Mouse (Mus musculus) kidney, postnatal 0 days (tissue): ENCODE results near the gene Map4k5. TPM values are rescaled to one million over a fixed set of nuclear protein-coding genes. Genes with fewer than 3 reads are reported as not detected.

Experiments
- ATAC-seq: fragments of 200-750 bp; cut with Nextera tagmentation; replicated peaks from 2 replicates; pipeline ENCODE4 v1.8.0; 2017; ENCODE audit warnings: low read depth, moderate number of reproducible peaks, moderate TSS enrichment, moderate library complexity; ENCODE audit not compliant: low FRiP score
- DNase-seq: peaks from one replicate; pipeline ENCODE4 v3.0.0-alpha.2; 2016; ENCODE audit warnings: low spot score
- H3K27ac ChIP-seq: fragments of 300-500 bp; sonication (generic); 2 replicates; pipeline ENCODE4 v1.5.1; 2014; ENCODE audit warnings: mild to moderate bottlenecking
- H3K27me3 ChIP-seq: fragments of 300-500 bp; sonication (generic); 2 replicates; pipeline ENCODE4 v1.6.1; 2014; ENCODE audit warnings: low read length, mixed read lengths; ENCODE audit not compliant: insufficient read depth
- H3K36me3 ChIP-seq: fragments of 300-500 bp; sonication (generic); 2 replicates; pipeline ENCODE4 v1.6.1; 2014; ENCODE audit warnings: low read length, mixed read lengths; ENCODE audit not compliant: insufficient read depth
- H3K4me1 ChIP-seq: fragments of 300-500 bp; sonication (generic); replicated peaks from 2 replicates; pipeline ENCODE4 v1.6.1; 2014; ENCODE audit warnings: antibody characterized with exemption, low read length, mixed read lengths; ENCODE audit not compliant: insufficient read depth
- H3K4me2 ChIP-seq: fragments of 300-500 bp; sonication (generic); 2 replicates; pipeline ENCODE4 v1.6.1; 2014; ENCODE audit warnings: mild to moderate bottlenecking, low read length, moderate library complexity, mixed read lengths
- H3K4me3 ChIP-seq: fragments of 300-500 bp; sonication (generic); replicated peaks from 2 replicates; pipeline ENCODE4 v1.5.1; 2014; ENCODE audit warnings: low read depth, low read length
- H3K9ac ChIP-seq: fragments of 300-500 bp; sonication (generic); 2 replicates; pipeline ENCODE4 v1.6.1; 2014; ENCODE audit warnings: low read depth, low read length
- H3K9me3 ChIP-seq: fragments of 300-500 bp; sonication (generic); replicated peaks from 2 replicates; pipeline ENCODE4 v1.6.1; 2016; ENCODE audit warnings: low read length, inconsistent platforms, mixed read lengths
- CTCF ChIP-seq: IDR thresholded peaks from 2 replicates; pipeline ENCODE4 v1.5.1; 2016; ENCODE audit warnings: antibody characterized with exemption, low read depth, mild to moderate bottlenecking, moderate library complexity
- WGBS: fragments of 180-500 bp; shearing (Covaris S2); extraction: QIAGEN DNeasy Blood & Tissue Kit; methylation state at CpG from one replicate; pipeline ENCODE4 v1.1.7; 2014; 5-methylcytosine and 5-hydroxymethylcytosine counted together
- polyA plus RNA-seq: library from polyadenylated mRNA; unstranded; fragments of >200 nt; fragmentation: Nextera tagmentation; extraction: Ambion mirVana; gene quantifications from 2 replicates; pipeline ENCODE4 v1.2.1, GENCODE M21; 2015

Gene Map4k5
- polyA plus RNA-seq, 1 experiment from 2014 or later, result 29.1 TPM

DNA sequence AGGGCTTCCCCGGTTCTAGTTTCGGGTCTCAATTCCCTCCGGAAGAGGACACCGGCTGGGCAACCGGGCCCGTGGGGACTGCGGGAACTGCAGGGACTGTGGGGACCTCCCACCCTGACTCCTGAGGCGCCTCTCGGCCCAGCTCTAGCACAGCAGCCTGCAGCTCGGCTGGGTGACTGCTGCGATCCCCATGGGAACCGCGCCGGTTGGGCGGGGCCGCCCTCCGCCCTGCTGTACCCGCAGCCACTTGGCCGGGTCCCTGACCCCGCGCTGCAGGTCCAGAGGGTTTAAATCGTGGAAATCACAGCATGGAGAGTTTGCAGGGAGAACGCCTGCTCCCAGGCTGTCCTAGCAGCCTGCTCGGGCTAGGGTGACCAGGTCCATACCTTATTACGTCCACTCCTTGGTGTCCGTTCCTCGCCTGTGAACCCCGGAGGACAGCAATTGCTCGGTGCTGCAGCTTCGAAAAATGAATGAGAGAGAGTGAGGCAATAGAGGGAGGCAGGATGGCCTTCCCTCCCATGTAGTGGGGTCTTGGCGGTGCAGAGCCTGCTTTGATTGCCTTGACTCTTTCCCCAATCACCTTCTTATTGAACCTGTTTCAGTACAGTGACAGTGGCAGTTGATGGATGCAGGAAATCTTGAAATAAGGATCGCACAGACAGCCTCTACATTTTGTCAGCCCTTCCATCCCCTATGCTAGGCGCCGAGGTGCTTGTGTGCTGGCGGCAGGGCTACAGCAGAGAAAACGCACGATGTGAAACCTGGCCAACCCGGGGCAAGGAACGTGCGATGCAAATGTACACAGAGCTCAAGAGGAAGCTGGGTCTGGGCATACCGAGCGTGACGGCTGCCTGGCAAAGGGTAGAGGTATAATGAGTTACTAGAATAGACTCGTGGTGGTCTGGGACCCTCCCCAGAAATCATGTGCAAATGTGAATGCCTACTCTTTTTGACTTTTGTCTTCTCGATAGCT lies 102.2 kb downstream of the Map4k5 start, which contains the start of gene Cdkl1:
Gene Cdkl1, minus strand, starts transcription at position 738 of the 976 bp plus-strand sequence.
- WGBS, result 1% methylated on average over 45 of the region's 45 CpGs
- no peaks in the 10 kb centered on the region for H3K9me3 ChIP-seq
- peak within 1 kb of the TSS; percentile 86 for H3K27ac ChIP-seq
- peaks cover 14% of the 10 kb centered on the region; the same call in 1 of the 2 replicates for H3K4me1 ChIP-seq
- DNase-seq, result peak; percentile 76
- TF ChIP-seq CTCF, result no peak
- no peaks in the 10 kb centered on the region for H3K36me3 ChIP-seq
- peak within 1 kb of the TSS; percentile 57 for H3K4me3 ChIP-seq
- peak; percentile 95 for ATAC-seq
- H3K9ac ChIP-seq, result peak within 1 kb of the TSS; percentile 69
- H3K4me2 ChIP-seq, result peak within 1 kb of the TSS; percentile 86
- no peaks in the 10 kb centered on the region for H3K27me3 ChIP-seq

DNA sequence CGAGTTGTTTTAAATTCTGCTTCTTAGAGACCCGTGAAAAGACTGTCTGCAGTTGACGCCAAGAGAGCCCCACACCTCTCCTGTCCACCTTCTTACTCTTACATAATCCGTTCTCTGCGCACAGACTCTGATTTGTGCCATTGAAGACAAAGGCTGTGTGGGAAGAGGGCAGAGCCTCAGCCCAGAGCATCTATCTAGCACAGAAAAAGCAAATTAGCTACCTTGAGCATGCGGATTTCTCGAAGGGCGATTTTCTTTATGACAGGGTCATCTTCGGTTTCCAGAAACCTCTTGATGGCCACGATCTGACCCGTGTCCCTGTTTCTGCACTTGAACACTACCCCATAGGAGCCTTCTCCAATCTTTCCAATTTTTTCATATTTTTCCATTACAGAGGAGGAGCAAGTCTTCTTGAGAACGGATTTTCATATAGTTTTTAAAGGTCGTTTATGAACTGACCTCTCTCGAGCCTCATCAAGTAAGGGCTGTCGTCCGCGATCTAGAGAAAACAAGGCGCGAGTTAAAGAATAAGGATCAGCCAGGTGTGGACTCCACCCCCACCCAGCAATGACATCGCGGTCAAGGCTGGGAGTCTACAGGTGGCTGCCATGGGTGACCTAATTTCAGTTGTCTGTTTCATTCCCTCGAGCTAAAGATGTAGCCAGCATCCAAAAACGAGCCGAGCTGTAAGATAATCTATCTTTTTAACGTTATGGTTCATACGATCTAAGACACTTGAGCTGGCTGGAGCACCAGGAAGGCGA lies 103.1 kb downstream of the Map4k5 start:
- Histone ChIP-seq H3K4me1 (peaks cover 14% of the 10 kb centered on the region; the same call in 1 of the 2 replicates), H3K4me3 (peak overlapping the region; percentile 57), H3K27me3 (no peaks in the 10 kb centered on the region), H3K36me3 (no peaks in the 10 kb centered on the region), H3K9me3 (no peaks in the 10 kb centered on the region), H3K9ac (peak overlapping the region; percentile 69), H3K27ac (peak overlapping the region; percentile 86), H3K4me2 (peak overlapping the region; percentile 86)
- DNase-seq, result no peak
- peak; percentile 38 for ATAC-seq
- WGBS, result 32% methylated on average over 27 of the region's 27 CpGs
- no peak for TF ChIP-seq CTCF

DNA sequence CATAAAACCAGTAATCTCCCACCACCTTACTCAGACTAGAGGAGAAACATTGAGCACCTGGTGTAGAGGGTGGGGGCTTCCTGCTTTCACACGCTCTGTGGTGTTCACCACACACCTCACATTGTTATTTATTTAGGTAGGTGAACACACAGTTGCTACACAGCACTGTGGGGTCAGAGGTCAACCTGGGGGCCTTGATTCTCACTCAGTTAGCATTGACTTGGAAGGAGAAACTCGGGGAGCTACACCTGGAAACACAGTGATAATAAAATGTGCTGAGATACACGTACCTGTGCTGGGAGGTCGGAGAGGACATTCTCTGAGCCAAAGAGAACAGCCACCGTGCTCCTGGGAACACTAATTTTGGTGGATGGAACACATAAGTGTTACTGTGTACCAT lies 104.6 kb downstream of the Map4k5 start:
- H3K27ac ChIP-seq, result no peak overlapping the region
- H3K4me1 ChIP-seq, result peaks cover 18% of the 10 kb centered on the region; the same call in 1 of the 2 replicates
- H3K36me3 ChIP-seq, result no peaks in the 10 kb centered on the region
- ATAC-seq (no peak), DNase-seq (no peak)
- TF ChIP-seq CTCF, result no peak
- H3K4me3 ChIP-seq, result 0 out of 2 replicates have a peak overlapping the region, but pooled peaks have one; percentile 1
- H3K27me3 ChIP-seq, result no peaks in the 10 kb centered on the region
- peak overlapping the region; percentile 86 for H3K4me2 ChIP-seq
- H3K9me3 ChIP-seq, result no peaks in the 10 kb centered on the region
- H3K9ac ChIP-seq, result no peak overlapping the region
- 80% methylated on average over 5 of the region's 5 CpGs for WGBS

DNA sequence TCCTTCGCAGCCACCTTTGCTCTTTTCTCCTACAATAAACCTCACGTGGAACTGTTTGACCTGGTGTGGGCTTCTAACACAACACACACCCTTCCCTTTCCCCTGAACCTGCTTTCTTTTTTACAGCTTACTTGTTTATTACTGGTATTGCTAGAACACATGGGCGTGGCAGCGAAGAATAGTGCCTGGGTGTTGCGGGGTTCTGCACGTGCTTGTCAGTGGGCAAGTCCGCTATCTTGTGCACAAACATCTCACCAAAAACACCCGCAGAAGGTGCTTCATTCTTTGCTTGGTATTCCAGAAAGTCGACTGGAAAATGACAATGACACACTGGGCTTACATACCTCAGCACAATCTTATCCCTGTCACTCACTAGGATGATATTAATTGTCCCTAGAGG lies 107.5 kb downstream of the Map4k5 start:
- H3K9ac ChIP-seq, result no peak overlapping the region
- no peak for DNase-seq
- ATAC-seq, result no peak
- 87% methylated on average over 9 of the region's 9 CpGs for WGBS
- no peaks in the 10 kb centered on the region for H3K9me3 ChIP-seq
- no peak for TF ChIP-seq CTCF
- no peak overlapping the region for H3K4me2 ChIP-seq
- no peaks in the 10 kb centered on the region for H3K36me3 ChIP-seq
- H3K27ac ChIP-seq, result no peak overlapping the region
- no peaks in the 10 kb centered on the region for H3K27me3 ChIP-seq
- no peak overlapping the region for H3K4me3 ChIP-seq
- H3K4me1 ChIP-seq, result 0 out of 2 replicates have a peak, but pooled peaks cover 13% of the 10 kb centered on the region

DNA sequence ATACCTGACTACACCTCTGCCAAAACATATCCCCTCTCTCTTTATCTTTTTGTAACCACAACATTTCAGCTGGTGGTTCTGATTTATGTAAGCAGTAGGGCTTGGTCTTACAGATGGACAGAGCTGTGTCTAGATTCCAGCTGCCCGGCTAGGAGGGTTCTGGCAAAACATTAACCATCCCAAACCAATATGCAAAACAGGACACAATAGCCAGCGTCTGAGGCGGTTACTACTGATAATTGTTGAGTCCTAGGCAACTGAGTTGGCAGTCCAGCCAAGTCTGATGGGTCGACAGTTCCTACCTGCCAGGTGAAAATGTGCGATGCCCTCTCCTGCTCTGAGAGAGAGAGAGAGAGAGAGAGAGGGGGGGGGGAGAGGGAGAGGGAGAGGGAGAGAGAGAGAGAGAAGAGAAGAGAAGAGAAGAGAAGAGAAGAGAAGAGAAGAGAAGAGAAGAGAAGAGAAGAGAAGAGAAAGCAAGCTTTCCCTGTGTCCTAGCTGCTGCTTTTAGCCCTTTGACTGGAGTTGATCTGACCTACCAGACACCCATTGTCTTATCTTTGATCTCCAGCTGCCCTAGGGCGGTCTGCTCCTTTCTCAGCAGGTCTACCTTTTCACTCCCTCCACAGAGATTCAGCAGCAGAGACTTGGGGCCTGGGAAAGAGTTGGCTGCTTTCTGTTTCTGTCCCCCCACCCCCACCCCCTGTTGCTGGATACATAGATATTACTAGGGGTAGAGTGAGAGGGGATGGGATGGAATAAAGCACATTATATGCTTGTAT lies 109.6 kb downstream of the Map4k5 start:
- no peak overlapping the region for H3K4me2 ChIP-seq
- TF ChIP-seq CTCF, result no peak

More for the DNA sequence above, 109.6 kb downstream of the Map4k5 start:
- Histone ChIP-seq H3K9ac (no peak overlapping the region), H3K27me3 (no peaks in the 10 kb centered on the region), H3K9me3 (no peaks in the 10 kb centered on the region), H3K4me3 (no peak overlapping the region), H3K27ac (peak overlapping the region; percentile 90), H3K36me3 (no peaks in the 10 kb centered on the region), H3K4me1 (0 out of 2 replicates have a peak, but pooled peaks cover 11% of the 10 kb centered on the region)
- 60% methylated on average over 6 of the region's 6 CpGs for WGBS
- 0 out of 2 replicates have a peak, but pooled peaks have one; percentile 33 for ATAC-seq
- DNase-seq, result no peak
